In genomic region chr17:36001966-36002365, GRCm38 (mm10) we compare ENCODE assay signal across 1 mouse cellular context.
TF ChIP-seq lines count a peak whose summit lies in the region.

No protein-coding gene starts in this region.

TF ChIP-seq in MEL, 35 proteins besides CTCF, POLR2A, EP300 and RAD21 (continued from another document):
- TF ChIP-seq POLR2AphosphoS2 (IDR thresholded peaks at IDR 0.05; ENCODE audit: low read length) (no peak), CHD2 (IDR thresholded peaks at IDR 0.05; ENCODE audit: low read length) (peak; percentile 77), ELF1 (IDR thresholded peaks at IDR 0.05; ENCODE audit: low read depth, low read length) (peak; percentile 81), GATA1 (IDR thresholded peaks at IDR 0.05; ENCODE audit: low read depth, low read length) (peak; percentile 92), ZC3H11A (IDR thresholded peaks at IDR 0.05; ENCODE audit: low read depth, low read length) (no peak), TAL1 (IDR thresholded peaks at IDR 0.05; ENCODE audit: low read length) (peak; percentile 91), SIN3A (IDR thresholded peaks at IDR 0.05; ENCODE audit: low read length) (peak; percentile 79), NELFE (IDR thresholded peaks at IDR 0.05; ENCODE audit: low read depth, low read length) (no peak), ZMIZ1 (IDR thresholded peaks at IDR 0.05; ENCODE audit: low read depth, low read length) (no peak), TCF12 (IDR thresholded peaks at IDR 0.05; ENCODE audit: low read depth, low read length) (peak; percentile 93), MYB (IDR thresholded peaks at IDR 0.05; ENCODE audit: low read depth, low read length) (peak; percentile 86), MXI1 (IDR thresholded peaks at IDR 0.05; ENCODE audit: low read depth, low read length) (no peak), USF2 (IDR thresholded peaks at IDR 0.05; ENCODE audit: borderline replicate concordance in 1 of 2, insufficient read depth in 1 of 2, low read depth in 1 of 2, low read length in 2 of 2) (no peak), RCOR1 (IDR thresholded peaks at IDR 0.05; ENCODE audit: low read depth, low read length) (peak; percentile 83), KAT2A (conservative IDR thresholded peaks at IDR 0.05; ENCODE audit: low read depth, low read length) (no peak), ZKSCAN1 (IDR thresholded peaks at IDR 0.05; ENCODE audit: low read depth, low read length) (no peak), NRF1 (IDR thresholded peaks at IDR 0.05; ENCODE audit: insufficient read depth, low read depth, low read length, poor library complexity, severe bottlenecking) (no peak), MYC (IDR thresholded peaks at IDR 0.05; ENCODE audit: low read depth, low read length) (peak; percentile 50; the same call in 1 of the 2 replicates), GABPA (IDR thresholded peaks at IDR 0.05; ENCODE audit: low read depth, low read length) (no peak), USF1 (IDR thresholded peaks at IDR 0.05; ENCODE audit: low read depth, low read length) (no peak), ETS1 (IDR thresholded peaks at IDR 0.05; ENCODE audit: low read depth, low read length) (peak; percentile 96), MAZ (IDR thresholded peaks at IDR 0.05; ENCODE audit: low read depth, low read length) (peak; percentile 94), E2F4 (IDR thresholded peaks at IDR 0.05; ENCODE audit: borderline replicate concordance, low read depth, low read length) (peak; percentile 26; the same call in 1 of the 2 replicates), SMC3 (IDR thresholded peaks at IDR 0.05; ENCODE audit: low read depth, low read length) (no peak), POLR2AphosphoS5 (IDR thresholded peaks at IDR 0.05; ENCODE audit: borderline replicate concordance, low read depth, low read length) (no peak), TBP (IDR thresholded peaks at IDR 0.05; ENCODE audit: low read depth, low read length) (peak; percentile 54), MEF2A (IDR thresholded peaks at IDR 0.05; ENCODE audit: extremely low read depth, insufficient replicate concordance, low read depth, low read length, poor library complexity, severe bottlenecking) (no peak), ZNF384 (IDR thresholded peaks at IDR 0.05; ENCODE audit: low read depth, low read length) (0 out of 2 replicates have a peak, but pooled peaks have one; percentile 20)
